Mouse (Mus musculus): ENCODE data around the gene Ddn.
"Not testable (repeated sequence)": the region's sequence is repeated elsewhere in the genome, so short reads cannot be mapped to it uniquely, and the experiment has no call there.

Gene Ddn

GRCm38 (mm10) chr15:98831684-98832035 is 22.4 kb upstream of the Ddn start:
- DNase-seq (ENCODE audit: low read depth): no peak

GRCm38 (mm10) chr15:98830736-98831683 is 21.7 kb upstream of the Ddn start, which contains the start of gene Prkag1:
Prkag1 (minus strand) TSS chr15:98831521.
- DNase-seq (ENCODE audit: low read depth): peak; percentile 97

GRCm38 (mm10) chr15:98827611-98828011 is 18.3 kb upstream of the Ddn start:
- no peak for DNase-seq (ENCODE audit: low read depth)

- peak; percentile 61 for DNase-seq (ENCODE audit: low read depth)
Observed at GRCm38 (mm10) chr15:98823434-98823833, 14.1 kb upstream of the Ddn start.

GRCm38 (mm10) chr15:98822147-98822546 is 12.9 kb upstream of the Ddn start:
- DNase-seq (ENCODE audit: low read depth): no peak

- peak; percentile 68 for DNase-seq (ENCODE audit: low read depth)
Observed at GRCm38 (mm10) chr15:98821403-98821802, 12.1 kb upstream of the Ddn start.

- no peak for DNase-seq (ENCODE audit: low read depth)
Observed at GRCm38 (mm10) chr15:98820937-98821336, 11.6 kb upstream of the Ddn start.

- no peak for DNase-seq (ENCODE audit: low read depth)
Observed at GRCm38 (mm10) chr15:98818171-98818570, 8.9 kb upstream of the Ddn start.

- no peak for DNase-seq (ENCODE audit: low read depth)
Observed at GRCm38 (mm10) chr15:98812741-98813424, 3.6 kb upstream of the Ddn start.

GRCm38 (mm10) chr15:98810212-98810611 is 922 bp upstream of the Ddn start:
- DNase-seq (ENCODE audit: low read depth): not testable (repeated sequence)

- no peak for DNase-seq (ENCODE audit: low read depth)
Observed at GRCm38 (mm10) chr15:98808651-98809134, 597 bp downstream of the Ddn start.

- DNase-seq (ENCODE audit: low read depth): peak; percentile 74
Observed at GRCm38 (mm10) chr15:98807895-98808650, 1.2 kb downstream of the Ddn start.

- peak; percentile 50 for DNase-seq (ENCODE audit: low read depth)
Observed at GRCm38 (mm10) chr15:98806809-98807770, 2.2 kb downstream of the Ddn start.

- no peak for DNase-seq (ENCODE audit: low read depth)
Observed at GRCm38 (mm10) chr15:98806071-98806808, 3.0 kb downstream of the Ddn start.

- peak; percentile 67 for DNase-seq (ENCODE audit: low read depth)
Observed at GRCm38 (mm10) chr15:98805324-98806040, 3.8 kb downstream of the Ddn start.

- DNase-seq (ENCODE audit: low read depth): peak; percentile 84
Observed at GRCm38 (mm10) chr15:98804054-98804453, 5.2 kb downstream of the Ddn start.

- no peak for DNase-seq (ENCODE audit: low read depth)
Observed at GRCm38 (mm10) chr15:98802926-98803325, 6.4 kb downstream of the Ddn start.

- peak; percentile 88 for DNase-seq (ENCODE audit: low read depth)
Observed at GRCm38 (mm10) chr15:98799396-98799795, 9.9 kb downstream of the Ddn start.

GRCm38 (mm10) chr15:98798903-98799302 is 10.4 kb downstream of the Ddn start:
- no peak for DNase-seq (ENCODE audit: low read depth)

Measured in induced T-regulatory cell, adult 2 months (primary cell).